Mouse (Mus musculus): ENCODE data around the gene Elk3. TPM values are rescaled to one million over a fixed set of nuclear protein-coding genes. Genes with fewer than 3 reads are reported as not detected.

Elk3 gene
- polyA plus RNA-seq, 2 experiments = 42.4 to 60.9 TPM

- Histone ChIP-seq H3K36me3 (ENCODE audit: control insufficient read depth, insufficient read depth, low read length) (peaks cover 64% of the 10 kb centered on the region), H3K9me3 (ENCODE audit: control insufficient read depth, low read length) (no peaks in the 10 kb centered on the region), H3K4me3 (replicated peaks; ENCODE audit: low read length) (no peak overlapping the region), H3K27ac (replicated peaks; ENCODE audit: low read depth, low read length) (no peak overlapping the region), H3K9ac (ENCODE audit: low read depth, low read length, severe bottlenecking) (no peak overlapping the region), H3K4me2 (replicated peaks; ENCODE audit: low read depth, low read length, severe bottlenecking) (no peak overlapping the region), H3K27me3 (ENCODE audit: control insufficient read depth, insufficient read depth, low read length) (no peaks in the 10 kb centered on the region), H3K4me1 (ENCODE audit: control insufficient read depth, insufficient read depth, low read length) (peaks cover under 1% of the 10 kb centered on the region)
- ATAC-seq (ENCODE audit: low FRiP score, low read depth) (no peak), DNase-seq (ENCODE audit: low spot score) (no peak)
- no peak for TF ChIP-seq POLR2A (IDR thresholded peaks at IDR 0.05; ENCODE audit: borderline replicate concordance, extremely low read depth, insufficient read depth, insufficient read length)
- WGBS = 63% methylated on average over 4 of the region's 4 CpGs
These were observed 27.7 kb downstream of the Elk3 start for GRCm38 (mm10) chr10:93283258-93283657.

- no peak overlapping the region for H3K9ac ChIP-seq (ENCODE audit: low read depth, low read length, severe bottlenecking)
- peaks cover 59% of the 10 kb centered on the region for H3K36me3 ChIP-seq (ENCODE audit: control insufficient read depth, insufficient read depth, low read length)
- DNase-seq (ENCODE audit: low spot score) (no peak), ATAC-seq (ENCODE audit: low FRiP score, low read depth) (no peak)
- no peaks in the 10 kb centered on the region; the same call in 1 of the 2 replicates for H3K4me1 ChIP-seq (ENCODE audit: control insufficient read depth, insufficient read depth, low read length)
- WGBS = 26% methylated on average over 12 of the region's 12 CpGs
- no peak overlapping the region for H3K27ac ChIP-seq (replicated peaks; ENCODE audit: low read depth, low read length)
- TF ChIP-seq POLR2A (IDR thresholded peaks at IDR 0.05; ENCODE audit: borderline replicate concordance, extremely low read depth, insufficient read depth, insufficient read length) = no peak
- H3K4me2 ChIP-seq (replicated peaks; ENCODE audit: low read depth, low read length, severe bottlenecking) = no peak overlapping the region
- H3K9me3 ChIP-seq (ENCODE audit: control insufficient read depth, low read length) = no peaks in the 10 kb centered on the region
- no peak overlapping the region for H3K4me3 ChIP-seq (replicated peaks; ENCODE audit: low read length)
- no peaks in the 10 kb centered on the region for H3K27me3 ChIP-seq (ENCODE audit: control insufficient read depth, insufficient read depth, low read length)
These were observed 28.4 kb downstream of the Elk3 start for GRCm38 (mm10) chr10:93282526-93282964.

- Histone ChIP-seq H3K4me1 (ENCODE audit: control insufficient read depth, insufficient read depth, low read length) (peaks cover 13% of the 10 kb centered on the region), H3K4me2 (replicated peaks; ENCODE audit: low read depth, low read length, severe bottlenecking) (no peak overlapping the region), H3K36me3 (ENCODE audit: control insufficient read depth, insufficient read depth, low read length) (peaks cover 58% of the 10 kb centered on the region), H3K9ac (ENCODE audit: low read depth, low read length, severe bottlenecking) (no peak overlapping the region), H3K9me3 (ENCODE audit: control insufficient read depth, low read length) (no peaks in the 10 kb centered on the region), H3K27ac (replicated peaks; ENCODE audit: low read depth, low read length) (no peak overlapping the region), H3K4me3 (replicated peaks; ENCODE audit: low read length) (no peak overlapping the region), H3K27me3 (ENCODE audit: control insufficient read depth, insufficient read depth, low read length) (no peaks in the 10 kb centered on the region)
- WGBS = 72% methylated on average over 7 of the region's 7 CpGs
- DNase-seq (ENCODE audit: low spot score) (no peak), ATAC-seq (ENCODE audit: low FRiP score, low read depth) (no peak)
- TF ChIP-seq POLR2A (IDR thresholded peaks at IDR 0.05; ENCODE audit: borderline replicate concordance, extremely low read depth, insufficient read depth, insufficient read length) = no peak
These were observed 29.8 kb downstream of the Elk3 start for GRCm38 (mm10) chr10:93281092-93281491.

- no peak for DNase-seq (ENCODE audit: low spot score)
- WGBS = 80% methylated on average over 12 of the region's 12 CpGs
- peaks cover 62% of the 10 kb centered on the region for H3K36me3 ChIP-seq (ENCODE audit: control insufficient read depth, insufficient read depth, low read length)
These were observed 30.3 kb downstream of the Elk3 start for GRCm38 (mm10) chr10:93280586-93280985.

GRCm38 (mm10) chr10:93279062-93279461, 31.9 kb downstream of the Elk3 start:
- no peak overlapping the region for H3K27ac ChIP-seq (replicated peaks; ENCODE audit: low read depth, low read length)
- H3K9ac ChIP-seq (ENCODE audit: low read depth, low read length, severe bottlenecking) = no peak overlapping the region
- WGBS = 88% methylated on average over 9 of the region's 9 CpGs
- no peak overlapping the region for H3K4me3 ChIP-seq (replicated peaks; ENCODE audit: low read length)
- peaks cover 60% of the 10 kb centered on the region for H3K36me3 ChIP-seq (ENCODE audit: control insufficient read depth, insufficient read depth, low read length)
- H3K27me3 ChIP-seq (ENCODE audit: control insufficient read depth, insufficient read depth, low read length) = no peaks in the 10 kb centered on the region
- DNase-seq (ENCODE audit: low spot score) = no peak
- peaks cover 29% of the 10 kb centered on the region for H3K4me1 ChIP-seq (ENCODE audit: control insufficient read depth, insufficient read depth, low read length)
- no peak overlapping the region for H3K4me2 ChIP-seq (replicated peaks; ENCODE audit: low read depth, low read length, severe bottlenecking)
- no peak for ATAC-seq (ENCODE audit: low FRiP score, low read depth)
- H3K9me3 ChIP-seq (ENCODE audit: control insufficient read depth, low read length) = no peaks in the 10 kb centered on the region
- TF ChIP-seq POLR2A (IDR thresholded peaks at IDR 0.05; ENCODE audit: borderline replicate concordance, extremely low read depth, insufficient read depth, insufficient read length) = no peak

More at GRCm38 (mm10) chr10:93280586-93280985, 30.3 kb downstream of the Elk3 start:
- Histone ChIP-seq H3K9me3 (ENCODE audit: control insufficient read depth, low read length) (no peaks in the 10 kb centered on the region), H3K4me3 (replicated peaks; ENCODE audit: low read length) (no peak overlapping the region), H3K27ac (replicated peaks; ENCODE audit: low read depth, low read length) (no peak overlapping the region), H3K4me1 (ENCODE audit: control insufficient read depth, insufficient read depth, low read length) (peaks cover 18% of the 10 kb centered on the region), H3K9ac (ENCODE audit: low read depth, low read length, severe bottlenecking) (no peak overlapping the region), H3K4me2 (replicated peaks; ENCODE audit: low read depth, low read length, severe bottlenecking) (no peak overlapping the region), H3K27me3 (ENCODE audit: control insufficient read depth, insufficient read depth, low read length) (no peaks in the 10 kb centered on the region)
- TF ChIP-seq POLR2A (IDR thresholded peaks at IDR 0.05; ENCODE audit: borderline replicate concordance, extremely low read depth, insufficient read depth, insufficient read length) = no peak
- no peak for ATAC-seq (ENCODE audit: low FRiP score, low read depth)

DNA sequence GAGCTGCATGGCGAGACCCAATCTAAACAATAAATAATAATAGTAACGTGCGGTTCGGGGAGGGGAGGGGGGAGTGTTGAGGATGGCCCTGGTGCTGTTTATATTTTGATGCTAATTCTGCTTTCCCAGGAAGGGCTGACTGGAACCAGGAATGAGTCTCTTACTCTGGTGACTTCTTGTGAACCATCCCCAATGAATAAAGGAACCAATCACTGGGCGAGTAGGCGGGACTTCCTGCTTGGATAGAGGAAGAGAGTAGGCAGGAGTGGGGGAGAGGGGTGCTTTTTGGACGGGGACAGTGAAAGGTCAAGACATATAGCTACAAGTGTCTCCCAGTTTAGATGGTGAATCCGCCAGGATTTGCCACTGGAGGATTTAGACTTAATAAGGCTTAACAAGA, 32.6 kb downstream of the Elk3 start:
- TF ChIP-seq POLR2A (IDR thresholded peaks at IDR 0.05; ENCODE audit: borderline replicate concordance, extremely low read depth, insufficient read depth, insufficient read length) = no peak
- peaks cover 53% of the 10 kb centered on the region for H3K36me3 ChIP-seq (ENCODE audit: control insufficient read depth, insufficient read depth, low read length)
- DNase-seq (ENCODE audit: low spot score) (no peak), ATAC-seq (ENCODE audit: low FRiP score, low read depth) (no peak)
- H3K27me3 ChIP-seq (ENCODE audit: control insufficient read depth, insufficient read depth, low read length) = no peaks in the 10 kb centered on the region
- WGBS = 82% methylated on average over 8 of the region's 8 CpGs
- no peak overlapping the region for H3K4me3 ChIP-seq (replicated peaks; ENCODE audit: low read length)
- no peaks in the 10 kb centered on the region for H3K9me3 ChIP-seq (ENCODE audit: control insufficient read depth, low read length)
- H3K4me1 ChIP-seq (ENCODE audit: control insufficient read depth, insufficient read depth, low read length) = peaks cover 30% of the 10 kb centered on the region
- H3K9ac ChIP-seq (ENCODE audit: low read depth, low read length, severe bottlenecking) = no peak overlapping the region
- no peak overlapping the region for H3K4me2 ChIP-seq (replicated peaks; ENCODE audit: low read depth, low read length, severe bottlenecking)
- H3K27ac ChIP-seq (replicated peaks; ENCODE audit: low read depth, low read length) = no peak overlapping the region
